Mouse (Mus musculus): Measurements from ENCODE around the gene Traf3ip3. TPM values are rescaled to one million over a fixed set of nuclear protein-coding genes. Genes with fewer than 3 reads are reported as not detected.

Traf3ip3 gene
- total and polyA plus RNA-seq, 3 experiments: 60.9 to 72.9 (median 68.8) TPM

DNA sequence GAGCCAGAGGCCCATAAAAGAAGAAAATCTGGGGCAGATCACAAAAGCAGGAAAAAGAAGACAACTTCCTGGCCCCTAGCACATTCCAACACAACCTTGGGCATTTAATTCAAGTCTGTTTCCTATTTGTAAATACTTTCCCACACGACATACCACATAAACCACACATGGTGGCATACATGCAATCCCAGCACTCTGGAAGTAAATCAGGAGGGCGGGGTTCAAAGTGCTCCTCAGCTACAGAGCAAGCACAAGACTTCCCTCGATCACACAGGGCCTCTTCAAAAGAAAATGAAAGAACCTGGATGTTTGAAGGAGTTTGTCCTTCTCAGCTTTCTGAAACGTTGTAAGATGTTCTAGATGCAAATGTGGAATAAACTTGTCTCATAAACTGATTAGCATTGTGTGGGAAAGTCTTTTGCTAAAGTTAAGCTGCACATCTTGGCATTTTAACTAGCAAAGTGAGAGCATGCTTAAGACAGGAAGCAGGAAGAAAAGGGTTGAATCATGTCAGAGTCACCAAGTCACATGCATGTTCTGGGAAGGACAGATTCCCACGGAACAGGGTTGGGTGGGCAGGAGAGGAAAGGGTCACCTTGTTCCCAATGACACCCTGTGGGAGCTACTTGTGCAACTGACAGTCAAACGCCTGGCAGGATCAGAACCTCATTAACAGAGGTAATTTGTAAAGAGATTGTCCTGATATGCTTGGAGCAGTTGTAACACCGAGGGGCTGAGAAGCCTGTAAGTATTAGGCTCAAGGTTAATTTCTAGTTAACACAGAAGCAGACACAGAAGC, 25.4 kb upstream of the Traf3ip3 start:
- Histone ChIP-seq H3K4me2 (ENCODE audit: insufficient read depth, low read depth, poor library complexity, severe bottlenecking) (no peak overlapping the region), H3K9ac (ENCODE audit: insufficient read depth, low read depth) (no peak overlapping the region), H3K4me1 (ENCODE audit: control insufficient read depth in 1 of 2, insufficient read depth in 2 of 2) (peaks cover 11 to 68% of the 10 kb centered on the region in 2 experiments), H3K27ac (ENCODE audit: insufficient read depth, low read depth) (no peak overlapping the region), H3K27me3 (replicated peaks) (no peaks in the 10 kb centered on the region), H3K36me3 (replicated peaks in 1 of 2; ENCODE audit: control insufficient read depth in 1 of 2, insufficient read depth in 1 of 2, low read length in 1 of 2) (peaks cover 0 to 57% of the 10 kb centered on the region in 2 experiments), H3K9me3 (replicated peaks; ENCODE audit: low read length) (no peaks in the 10 kb centered on the region), H3K79me2 (replicated peaks; ENCODE audit: control insufficient read depth, extremely low read depth, insufficient read depth, poor library complexity, severe bottlenecking) (no peaks in the 10 kb centered on the region), H3K4me3 (replicated peaks in 1 of 3; ENCODE audit: low read depth in 2 of 3, low read length in 2 of 3, poor library complexity in 1 of 3) (no peak overlapping the region)
- TF ChIP-seq TCF12 (IDR thresholded peaks at IDR 0.05; ENCODE audit: low read depth, low read length) (no peak), MEF2A (IDR thresholded peaks at IDR 0.05; ENCODE audit: borderline replicate concordance, low read depth, low read length) (no peak), MAFK (IDR thresholded peaks at IDR 0.05; ENCODE audit: insufficient replicate concordance, low read length) (no peak), RAD21 (IDR thresholded peaks at IDR 0.05; ENCODE audit: low read depth, low read length) (no peak), MXI1 (IDR thresholded peaks at IDR 0.05; ENCODE audit: low read depth, low read length) (no peak), TBP (conservative IDR thresholded peaks at IDR 0.05; ENCODE audit: low read depth, low read length) (no peak)
- dilution Hi-C loops (cut with MboI; ENCODE audit: extremely low pct_ligation_motif_present, extremely low pct_unique_long_range_greater_than_20kb, low sequenced_read_pairs): no loop called here
- DNase-seq (ENCODE audit: extremely low read depth): no peak
- in situ Hi-C loops (cut with MboI; ENCODE audit: low pct_ligation_motif_present, low pct_unique_long_range_greater_than_20kb, low sequenced_read_pairs): no loop called here

DNA sequence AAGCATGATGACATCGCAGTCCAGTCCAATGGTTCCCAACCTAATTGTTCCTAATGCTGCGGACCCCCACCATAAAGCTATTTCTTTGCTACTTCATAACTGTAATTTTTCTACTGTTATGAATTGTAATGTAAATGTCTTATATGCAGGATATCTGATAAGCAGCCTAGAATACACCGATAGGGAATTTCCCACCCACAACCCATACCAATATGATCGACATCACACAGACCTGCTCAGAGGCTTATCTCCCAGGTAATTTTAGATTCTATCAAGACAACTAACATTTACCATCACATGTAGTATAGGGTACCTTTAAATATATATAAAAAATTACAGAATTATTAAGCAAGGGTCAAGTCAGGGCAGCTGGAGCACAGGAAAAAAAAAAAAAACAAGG, 24.6 kb upstream of the Traf3ip3 start:
- Histone ChIP-seq H3K79me2 (replicated peaks; ENCODE audit: control insufficient read depth, extremely low read depth, insufficient read depth, poor library complexity, severe bottlenecking) (no peaks in the 10 kb centered on the region), H3K4me3 (replicated peaks in 1 of 3; ENCODE audit: low read depth in 2 of 3, low read length in 2 of 3, poor library complexity in 1 of 3) (no peak overlapping the region), H3K4me1 (ENCODE audit: control insufficient read depth in 1 of 2, insufficient read depth in 2 of 2) (peaks cover 11 to 68% of the 10 kb centered on the region in 2 experiments), H3K27me3 (replicated peaks) (no peaks in the 10 kb centered on the region), H3K9me3 (replicated peaks; ENCODE audit: low read length) (no peaks in the 10 kb centered on the region), H3K27ac (ENCODE audit: insufficient read depth, low read depth) (no peak overlapping the region), H3K4me2 (ENCODE audit: insufficient read depth, low read depth, poor library complexity, severe bottlenecking) (no peak overlapping the region), H3K9ac (ENCODE audit: insufficient read depth, low read depth) (no peak overlapping the region), H3K36me3 (replicated peaks in 1 of 2; ENCODE audit: control insufficient read depth in 1 of 2, insufficient read depth in 1 of 2, low read length in 1 of 2) (peaks cover 0 to 58% of the 10 kb centered on the region in 2 experiments)
- TF ChIP-seq ZNF384 (IDR thresholded peaks at IDR 0.05; ENCODE audit: low read depth, low read length) (no peak), ZKSCAN1 (IDR thresholded peaks at IDR 0.05; ENCODE audit: borderline replicate concordance, low read depth, low read length) (no peak), IRF4 (IDR thresholded peaks at IDR 0.05; ENCODE audit: low read depth, low read length) (no peak), NELFE (IDR thresholded peaks at IDR 0.05; ENCODE audit: low read depth, low read length) (no peak), CHD2 (IDR thresholded peaks at IDR 0.05; ENCODE audit: low read length) (no peak), ETS1 (conservative IDR thresholded peaks at IDR 0.05; ENCODE audit: low read depth, low read length) (no peak), MXI1 (IDR thresholded peaks at IDR 0.05; ENCODE audit: low read depth, low read length) (no peak), MEF2A (IDR thresholded peaks at IDR 0.05; ENCODE audit: borderline replicate concordance, low read depth, low read length) (no peak), POLR2AphosphoS2 (IDR thresholded peaks at IDR 0.05; ENCODE audit: low read depth, low read length) (no peak), ZC3H11A (IDR thresholded peaks at IDR 0.05; ENCODE audit: low read depth, low read length) (no peak), BHLHE40 (IDR thresholded peaks at IDR 0.05; ENCODE audit: low read depth, low read length) (no peak), ZMIZ1 (IDR thresholded peaks at IDR 0.05; ENCODE audit: low read depth, low read length) (no peak), SMC3 (IDR thresholded peaks at IDR 0.05; ENCODE audit: low read depth, low read length) (no peak), TCF12 (IDR thresholded peaks at IDR 0.05; ENCODE audit: low read depth, low read length) (no peak), MAFK (IDR thresholded peaks at IDR 0.05; ENCODE audit: insufficient replicate concordance, low read length) (no peak), HCFC1 (IDR thresholded peaks at IDR 0.05; ENCODE audit: low read depth, low read length) (no peak), USF1 (IDR thresholded peaks at IDR 0.05; ENCODE audit: low read depth, low read length) (no peak), RAD21 (IDR thresholded peaks at IDR 0.05; ENCODE audit: low read depth, low read length) (no peak), UBTF (IDR thresholded peaks at IDR 0.05; ENCODE audit: low read depth, low read length) (no peak), EP300 (IDR thresholded peaks at IDR 0.05; ENCODE audit: low read length) (no peak)
- in situ Hi-C loops (cut with MboI; ENCODE audit: low pct_ligation_motif_present, low pct_unique_long_range_greater_than_20kb, low sequenced_read_pairs): no loop called here
- DNase-seq (ENCODE audit: extremely low read depth): no peak
- dilution Hi-C loops (cut with MboI; ENCODE audit: extremely low pct_ligation_motif_present, extremely low pct_unique_long_range_greater_than_20kb, low sequenced_read_pairs): no loop called here
